Mouse (Mus musculus) cerebellum, postnatal 36 days (tissue): ENCODE data around the gene Olfr126.

Source experiments
- DNase-seq, 2 experiments: peaks; one replicate each; pipeline ENCODE4 v3.0.0; 2021 to 2022; ENCODE audit warnings: mixed read lengths in 2 of 2

Olfr126 gene

DNA sequence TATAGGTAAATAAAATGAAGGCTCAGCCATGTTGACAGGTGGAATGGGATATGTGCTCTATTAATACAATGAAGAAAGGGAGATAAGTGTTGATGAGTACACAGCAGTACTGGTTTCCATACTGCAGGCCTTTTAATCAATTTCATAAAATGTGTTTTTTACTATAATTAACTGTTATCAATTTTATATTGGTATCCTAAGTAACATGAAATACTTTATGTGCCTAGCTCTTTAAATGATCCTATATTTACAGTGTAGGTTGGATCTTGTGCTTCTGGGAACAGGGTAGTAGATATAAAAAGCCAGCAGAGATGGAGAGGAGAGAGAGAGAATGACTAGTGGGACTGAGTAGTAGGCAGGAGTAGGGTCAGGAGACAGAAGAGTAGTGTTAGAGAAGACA is at the start of gene Olfr126:
Olfr126 (plus strand) TSS at position 301 of the 400 bp plus-strand sequence.
- DNase-seq = no peak

DNA sequence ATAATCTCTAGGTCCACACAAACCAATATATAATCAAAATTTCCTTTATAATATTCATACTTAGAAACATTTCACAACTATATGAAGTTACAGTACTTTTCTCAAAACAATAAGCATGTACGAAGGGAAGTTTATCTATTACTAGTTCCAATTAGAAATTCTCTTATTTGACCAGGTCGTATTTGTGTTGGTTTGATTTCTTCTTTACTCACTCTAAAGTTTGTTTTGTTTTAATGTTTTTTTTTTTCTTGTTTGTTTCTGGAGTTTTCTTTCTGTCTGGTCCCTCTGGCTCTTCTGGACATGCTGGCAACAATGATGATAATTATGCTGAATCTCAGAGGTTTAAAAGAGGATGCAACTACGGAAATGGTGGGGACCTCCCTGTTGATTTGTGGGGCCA is 47.7 kb upstream of the Olfr126 start, which contains the start of gene Olfr124:
Olfr124 (plus strand) TSS at position 301 of the 400 bp plus-strand sequence.
- DNase-seq = no peak

GRCm38 (mm10) chr17:37832649-37833048 is 14.6 kb upstream of the Olfr126 start, which contains the start of gene Olfr125:
Gene Olfr125, plus strand, starts transcription at chr17:37832949.
- no peak for DNase-seq

- no peak for DNase-seq
Observed at GRCm38 (mm10) chr17:37863901-37864300, 16.6 kb downstream of the Olfr126 start.

DNA sequence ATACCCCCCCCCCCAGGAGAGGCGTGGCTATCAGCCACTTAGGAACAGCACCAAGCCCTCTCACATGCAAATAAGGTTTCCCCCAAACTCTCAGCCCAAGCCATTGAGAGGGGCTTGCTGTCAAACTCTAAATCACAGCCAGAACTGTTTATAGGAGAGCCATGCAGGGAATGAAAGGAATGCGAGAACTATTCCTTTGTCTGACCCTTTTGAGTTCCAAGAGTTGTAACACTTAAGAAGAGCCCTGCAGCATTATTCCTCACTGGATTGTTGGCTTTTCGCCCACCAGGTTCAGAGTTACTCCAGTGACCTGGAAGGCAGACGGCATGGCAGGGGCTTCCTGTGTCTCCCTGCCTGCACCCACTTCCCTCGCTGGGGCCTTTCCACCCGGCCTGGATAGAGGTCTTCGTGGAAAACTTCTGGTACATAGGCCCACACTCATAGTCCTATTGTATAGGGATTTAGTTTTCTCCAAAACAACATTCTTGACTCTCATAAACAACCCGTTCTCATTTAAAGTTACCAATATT is 22.5 kb downstream of the Olfr126 start:
- no peak for DNase-seq

- no peak for DNase-seq
Observed at GRCm38 (mm10) chr17:37873830-37874229, 26.5 kb downstream of the Olfr126 start.

DNA sequence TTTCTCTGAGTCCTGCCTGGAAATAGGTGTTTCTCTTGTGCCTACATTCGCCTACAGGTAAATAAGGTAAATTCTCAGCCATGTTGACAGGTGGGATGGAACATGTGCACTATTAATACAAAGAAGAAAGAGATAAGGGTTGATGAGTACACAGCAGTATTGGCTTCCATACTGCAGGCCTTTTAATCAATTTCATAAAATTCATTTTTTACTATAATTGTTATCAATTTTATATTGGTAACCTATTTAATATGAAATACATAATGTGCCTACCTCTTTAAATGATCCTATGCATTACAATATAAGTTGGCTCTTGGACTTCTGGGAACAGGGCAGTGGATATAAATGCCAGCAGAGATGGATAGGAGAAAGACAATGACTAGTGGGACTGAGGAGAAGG is 52.9 kb downstream of the Olfr126 start, which contains the start of gene Olfr127:
Olfr127 (plus strand) TSS at position 301 of the 400 bp plus-strand sequence.
- no peak for DNase-seq
